Mouse (Mus musculus): ENCODE data around the gene 6430548M08Rik.

The 6430548M08Rik gene

DNA sequence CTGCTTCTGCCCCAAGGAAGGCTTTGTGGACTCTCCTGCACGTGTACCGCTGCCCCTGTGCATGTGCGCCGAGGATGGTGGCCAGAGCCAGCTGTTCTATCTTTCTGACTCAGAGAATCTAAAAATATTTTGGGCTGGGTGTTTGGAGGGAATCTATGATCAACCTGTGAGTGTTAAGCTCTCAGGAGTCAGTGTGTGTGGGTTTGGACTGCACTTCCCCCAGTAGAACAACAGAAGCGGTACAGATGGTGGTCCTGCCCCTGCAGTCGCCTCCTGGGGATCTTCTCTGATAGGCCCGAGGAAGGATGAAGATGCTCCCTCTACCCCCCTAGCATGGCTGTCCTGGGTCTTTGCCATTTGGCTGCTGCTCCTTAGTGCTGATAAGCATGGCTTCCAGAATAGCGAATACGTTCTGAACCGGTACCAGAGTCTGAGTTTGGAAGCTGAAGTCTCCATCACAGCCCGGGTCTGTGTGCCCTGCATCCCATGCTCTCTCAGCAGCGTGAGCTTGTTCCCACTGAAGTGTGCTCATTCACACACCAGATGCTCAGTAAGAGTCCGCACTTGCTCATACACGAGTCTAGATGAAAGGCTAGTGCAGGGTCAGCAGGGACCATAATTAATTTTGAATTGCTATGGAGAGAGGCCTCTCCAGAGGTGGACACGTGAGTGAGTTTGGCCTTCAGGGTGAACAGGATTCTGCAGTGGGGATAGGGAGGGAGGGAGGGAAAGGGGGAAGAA is 30.1 kb downstream of the 6430548M08Rik start:
- no peak for DNase-seq (ENCODE audit: low read depth, low spot score)

DNA sequence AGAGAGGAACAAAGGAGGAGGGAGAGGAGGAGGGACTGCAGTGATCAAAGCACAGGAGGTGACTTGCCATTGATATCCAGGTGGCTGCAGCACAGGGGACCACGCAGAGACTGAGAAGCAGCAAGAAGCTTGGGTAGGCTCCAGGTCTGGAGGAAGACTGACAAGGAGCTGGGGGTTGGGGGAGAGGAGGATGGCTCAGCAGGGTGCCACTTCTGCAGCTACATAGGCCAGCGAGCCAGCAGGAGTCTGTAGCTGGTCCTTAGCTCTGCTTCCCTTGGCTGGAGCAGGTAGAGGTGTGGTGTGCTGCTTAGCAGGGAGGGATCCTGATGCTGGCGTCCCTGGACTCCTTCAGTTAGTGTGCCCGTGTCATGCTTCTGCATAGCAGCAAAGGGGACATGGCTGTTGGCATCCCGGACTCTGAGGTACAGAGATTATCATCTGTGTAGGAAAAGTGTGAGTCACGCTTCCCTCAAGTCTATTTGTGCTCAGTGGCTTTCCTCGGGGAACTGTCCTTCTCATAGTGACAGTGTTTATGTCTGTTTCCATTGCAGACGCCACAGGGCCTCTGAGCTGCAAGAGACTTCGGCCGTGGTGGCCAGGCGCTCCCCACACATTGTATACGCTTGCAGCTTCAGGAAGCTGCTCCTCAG is 30.8 kb downstream of the 6430548M08Rik start:
- no peak for DNase-seq (ENCODE audit: low read depth, low spot score)

DNA sequence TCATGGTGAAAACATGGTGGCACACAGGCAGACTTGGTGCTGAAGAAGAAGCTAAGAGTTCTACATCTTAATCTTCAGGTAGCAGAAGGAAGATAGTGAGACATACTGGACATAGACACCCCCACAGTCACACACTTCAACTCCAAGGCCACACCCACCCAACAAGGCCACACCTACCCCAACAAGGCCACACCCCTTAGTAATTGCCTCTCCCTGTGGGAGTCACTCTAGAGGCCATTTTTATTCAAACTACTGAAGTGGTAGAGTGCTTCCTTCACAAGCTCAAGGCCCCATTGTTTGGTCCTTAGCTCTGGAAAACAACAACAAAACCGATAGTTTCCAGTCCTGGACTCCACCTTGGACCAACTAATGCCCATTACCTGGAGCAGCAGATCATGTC is 32.1 kb downstream of the 6430548M08Rik start:
- DNase-seq (ENCODE audit: low read depth, low spot score), result no peak

DNA sequence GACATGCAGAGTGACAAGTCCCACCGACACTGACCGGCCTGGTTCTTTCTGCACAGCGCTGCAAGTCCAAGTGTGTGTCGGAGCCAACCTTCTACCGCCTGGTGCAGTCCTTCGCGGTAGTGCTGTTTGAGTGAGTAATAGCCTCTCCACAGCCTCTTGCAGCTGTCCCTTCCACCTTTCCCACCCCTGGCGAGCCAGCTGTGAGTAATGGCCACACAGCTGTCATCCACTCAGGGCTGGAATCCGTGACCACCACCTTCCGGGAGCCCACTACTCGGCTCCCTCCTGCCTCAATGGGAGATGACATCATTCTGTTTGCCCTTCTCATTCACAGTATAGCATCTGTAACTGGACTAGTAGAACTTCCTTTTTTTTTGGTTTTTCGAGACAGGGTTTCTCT is 36.1 kb downstream of the 6430548M08Rik start:
- no peak for DNase-seq (ENCODE audit: low read depth, low spot score)

DNA sequence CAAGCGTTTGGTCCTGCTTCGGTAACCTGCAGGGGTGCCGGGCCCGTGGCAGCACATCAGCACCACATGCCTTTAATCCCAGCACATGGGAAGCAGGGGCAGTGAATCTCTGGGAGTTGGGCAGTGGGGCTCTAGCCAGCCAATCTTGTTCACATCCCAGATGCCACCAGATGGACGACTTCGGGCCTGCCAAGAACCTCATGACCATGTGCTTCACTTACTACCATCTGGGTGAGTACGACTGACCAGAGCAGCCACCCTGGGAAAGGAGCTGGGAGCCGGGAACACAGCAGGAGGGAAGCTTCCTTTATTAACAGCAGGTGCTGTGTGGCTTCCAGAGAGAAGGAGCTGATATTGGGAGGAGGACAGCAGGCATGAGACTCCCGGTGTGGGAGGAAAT is 37.2 kb downstream of the 6430548M08Rik start:
- no peak for DNase-seq (ENCODE audit: low read depth, low spot score)

DNA sequence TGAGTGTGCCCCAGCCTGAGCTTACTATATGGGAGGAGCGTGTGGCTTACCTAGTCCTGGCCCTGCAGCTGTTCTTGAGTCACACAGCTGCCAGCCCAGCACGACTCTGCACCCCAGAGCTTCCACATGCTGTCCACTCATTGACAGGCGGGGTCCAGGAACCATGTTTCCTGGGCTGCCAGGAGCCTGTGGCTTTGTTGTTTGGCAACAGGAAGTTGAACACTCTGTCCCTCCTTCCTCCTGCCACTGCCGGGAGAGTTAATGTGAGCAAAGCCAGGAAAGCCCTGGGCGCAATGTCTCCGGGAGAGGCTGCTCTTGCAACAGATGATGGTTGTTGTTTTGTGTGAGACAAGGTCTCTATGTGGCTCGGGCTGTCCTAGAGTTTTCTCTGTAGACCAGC is 38.7 kb downstream of the 6430548M08Rik start:
- no peak for DNase-seq (ENCODE audit: low read depth, low spot score)

DNA sequence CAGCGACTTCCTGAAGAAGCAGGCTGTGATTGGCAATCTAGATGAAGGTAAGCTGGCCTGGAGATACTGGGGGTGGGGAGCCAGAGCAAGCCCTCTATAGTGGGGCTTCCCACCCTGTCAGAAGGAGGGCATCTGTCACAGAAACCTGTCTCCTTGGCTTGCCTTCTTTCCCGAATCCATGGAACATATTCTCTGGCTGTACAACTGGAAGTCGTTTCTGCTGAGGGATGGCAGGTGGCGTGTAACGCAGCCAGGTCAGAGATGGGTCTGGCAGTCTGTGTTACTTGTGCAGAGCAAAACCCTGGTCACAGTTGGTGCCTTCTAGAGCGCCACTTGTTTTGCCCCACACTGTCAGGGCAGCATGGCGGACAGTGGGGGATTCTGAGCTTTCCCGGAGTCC is 46.4 kb downstream of the 6430548M08Rik start:
- DNase-seq (ENCODE audit: low read depth, low spot score), result no peak

DNA sequence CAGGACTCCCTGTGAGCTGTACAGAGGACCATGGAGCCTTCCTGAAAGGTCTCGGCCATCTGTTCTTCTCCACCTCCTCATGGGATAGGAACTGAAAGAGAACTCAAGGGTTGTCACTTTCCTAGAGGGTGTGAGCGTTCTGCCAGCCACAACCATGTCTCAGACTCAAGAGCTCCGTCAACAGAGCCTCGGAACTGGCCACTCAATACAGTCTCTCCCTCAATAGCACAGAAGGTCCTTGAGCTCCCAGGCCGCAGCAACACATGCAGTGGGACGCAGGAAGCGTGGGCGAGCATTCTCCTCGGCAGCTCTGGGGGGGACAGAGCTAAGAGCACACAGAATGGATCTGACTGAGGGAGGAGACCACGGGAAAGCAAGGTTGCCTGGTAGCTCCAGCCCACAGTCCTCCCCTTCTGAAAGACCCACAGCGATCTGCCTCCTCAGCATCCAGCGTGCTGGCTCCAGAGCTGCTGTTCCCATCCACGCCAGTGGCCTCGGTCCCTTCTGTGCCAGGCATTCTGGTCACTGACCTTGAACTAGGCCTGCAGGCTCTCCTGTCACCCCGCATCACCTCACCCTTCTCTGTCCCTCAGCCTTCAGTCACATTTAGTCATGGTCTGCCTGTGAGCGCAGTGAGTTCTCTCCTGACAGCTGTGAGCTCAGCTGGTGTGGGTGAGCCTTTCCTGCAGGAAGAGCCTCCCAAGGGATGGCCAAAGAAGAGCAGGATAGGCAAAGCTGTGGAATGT is 47.9 kb downstream of the 6430548M08Rik start:
- no peak for DNase-seq (ENCODE audit: low read depth, low spot score)

DNA sequence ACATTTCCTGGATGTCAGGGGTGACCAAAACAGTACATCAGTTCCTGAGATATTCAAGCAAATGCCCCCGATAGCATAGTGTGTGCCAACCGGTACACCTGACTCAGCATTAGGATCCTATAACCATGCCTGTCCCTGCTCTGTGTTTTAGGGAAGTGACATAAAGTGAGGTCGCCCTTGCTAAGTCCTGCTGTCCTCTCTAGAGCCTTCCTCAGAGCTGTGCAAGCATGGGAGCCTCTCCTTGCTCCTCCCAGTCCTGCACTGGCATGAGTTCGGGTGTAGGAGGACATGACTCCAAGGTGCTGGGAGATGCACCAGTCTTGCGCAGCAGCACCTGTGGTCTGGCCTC is 48.4 kb downstream of the 6430548M08Rik start:
- DNase-seq (ENCODE audit: low read depth, low spot score), result no peak

DNA sequence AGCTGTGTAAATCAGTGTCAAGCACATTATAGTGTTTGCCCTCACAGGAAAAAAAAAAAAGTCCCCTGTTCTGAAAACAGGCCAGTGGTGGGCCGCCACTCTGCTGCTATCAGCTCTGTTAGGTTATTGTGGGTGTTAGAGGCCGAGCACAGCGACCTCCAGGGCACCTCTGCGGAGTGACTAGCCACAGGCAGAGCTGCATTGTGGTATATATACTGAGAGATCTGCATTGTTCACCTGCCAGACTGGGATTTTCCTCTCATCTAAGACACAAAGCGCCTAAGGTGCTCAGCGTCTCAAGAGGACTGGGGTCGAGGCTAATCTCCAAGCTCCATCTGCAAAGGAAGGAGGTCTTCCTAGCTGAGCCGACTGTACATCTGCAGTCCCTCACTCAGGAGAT is 49.4 kb downstream of the 6430548M08Rik start:
- DNase-seq (ENCODE audit: low read depth, low spot score), result no peak

DNA sequence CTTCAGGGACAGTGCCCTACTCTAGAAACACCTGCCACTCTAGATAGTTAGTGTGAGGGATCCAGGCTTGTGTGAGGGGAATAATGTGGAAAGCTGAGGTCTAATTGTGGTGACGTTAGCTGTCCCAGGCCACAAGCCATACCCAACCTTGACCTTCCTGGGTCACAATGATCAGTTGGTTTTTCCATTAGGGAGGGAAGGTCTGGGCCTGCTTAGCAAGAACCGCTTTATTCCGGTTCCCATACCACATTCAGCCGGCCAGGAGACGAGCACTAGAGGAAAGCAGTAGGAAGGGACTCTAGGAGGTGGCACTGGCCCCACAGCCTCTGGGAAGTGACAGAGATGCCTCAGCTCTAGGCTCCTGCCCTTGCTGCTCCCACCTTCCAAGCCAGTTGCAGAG is 50.1 kb downstream of the 6430548M08Rik start:
- no peak for DNase-seq (ENCODE audit: low read depth, low spot score)

DNA sequence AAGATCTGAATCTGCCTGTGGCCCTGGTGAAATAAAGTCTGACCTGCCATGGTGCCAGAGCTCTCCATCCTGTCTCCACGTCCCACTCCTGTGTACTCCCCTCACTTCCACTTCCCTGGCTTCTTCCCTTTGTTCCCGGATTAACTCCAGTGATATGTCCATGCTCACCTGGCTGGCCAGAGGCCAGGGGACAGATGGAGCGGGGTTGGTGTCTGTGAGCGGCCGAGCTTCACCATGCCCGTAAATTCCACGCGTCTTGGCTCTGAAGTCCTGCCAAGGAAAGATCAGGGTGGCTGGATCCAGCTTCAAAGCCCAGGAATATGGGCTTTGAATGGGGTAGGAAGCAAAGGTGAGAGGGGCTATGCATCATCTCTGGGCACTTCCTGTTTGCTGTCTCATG is 53.2 kb downstream of the 6430548M08Rik start:
- no peak for DNase-seq (ENCODE audit: low read depth, low spot score)

DNA sequence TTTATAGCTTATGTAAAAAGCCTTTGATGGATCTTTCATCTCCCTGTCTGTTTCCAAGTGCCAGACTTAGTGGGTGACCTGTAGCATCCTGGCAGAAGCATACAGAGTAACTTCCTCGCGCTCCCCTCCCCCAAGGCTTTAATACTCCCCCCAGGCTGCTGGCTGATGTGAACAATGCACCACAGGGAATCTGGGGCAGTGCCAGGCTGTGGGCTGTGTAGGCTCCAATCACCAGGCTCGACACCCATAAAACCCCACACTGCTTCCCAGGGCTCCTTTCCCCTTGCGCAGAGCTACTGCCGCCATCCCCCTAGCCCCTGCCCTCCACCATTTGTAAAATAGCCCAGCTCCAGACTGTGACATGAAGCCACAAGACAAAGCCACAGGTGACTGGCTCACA is 53.9 kb downstream of the 6430548M08Rik start:
- DNase-seq (ENCODE audit: low read depth, low spot score), result no peak

- no peak for DNase-seq (ENCODE audit: low read depth, low spot score)
These were observed 55.2 kb downstream of the 6430548M08Rik start for GRCm38 (mm10) chr8:120169119-120169518.

- no peak for DNase-seq (ENCODE audit: low read depth, low spot score)
These were observed 59.2 kb downstream of the 6430548M08Rik start for GRCm38 (mm10) chr8:120173195-120173594.

DNA sequence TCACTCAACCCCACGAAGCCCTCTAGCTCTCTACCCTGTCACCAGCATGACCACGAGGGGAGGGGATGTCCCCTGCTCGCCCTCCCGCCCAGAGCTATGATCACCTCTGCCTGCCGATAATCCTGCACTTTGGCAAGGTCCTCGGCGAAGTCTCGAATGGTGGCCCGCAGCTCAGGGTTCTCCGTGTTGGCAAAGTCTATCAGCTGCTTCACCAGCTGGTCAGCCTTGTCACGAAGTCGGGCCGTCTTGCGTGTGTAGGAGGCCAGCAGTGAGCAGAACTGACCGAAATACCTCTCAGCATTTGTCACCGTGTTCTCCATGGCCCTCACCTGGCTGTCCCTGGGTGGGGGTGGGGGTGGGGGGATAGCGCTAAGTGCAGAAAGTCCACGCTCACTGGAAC is 60.7 kb downstream of the 6430548M08Rik start:
- no peak for DNase-seq (ENCODE audit: low read depth, low spot score)

GRCm38 (mm10) chr8:120176605-120177004 is 62.7 kb downstream of the 6430548M08Rik start:
- no peak for DNase-seq (ENCODE audit: low read depth, low spot score)

GRCm38 (mm10) chr8:120177318-120178123 is 63.6 kb downstream of the 6430548M08Rik start, which contains the start of gene Fam92b:
Fam92b (minus strand) TSS chr8:120177466.
- DNase-seq (ENCODE audit: low read depth, low spot score), result peak; percentile 45

DNA sequence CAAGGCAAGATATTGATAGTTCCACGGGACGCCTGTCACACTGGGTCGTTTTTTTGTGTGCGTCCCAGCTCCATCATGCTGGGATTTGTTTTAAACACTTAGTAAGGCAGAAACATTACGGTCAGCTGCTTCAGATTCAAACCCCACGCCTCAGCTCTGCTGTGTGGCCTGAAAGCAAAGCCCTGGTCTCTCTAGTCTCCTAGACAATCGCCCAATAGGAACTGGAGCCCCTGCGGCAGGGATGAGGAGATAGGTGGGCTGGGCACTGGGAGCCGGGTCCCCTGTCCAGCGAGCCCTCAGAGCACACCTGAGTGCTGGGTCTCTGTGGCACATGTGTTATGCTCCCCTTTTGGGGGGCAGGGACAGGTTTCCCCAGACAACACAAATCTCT is 64.2 kb downstream of the 6430548M08Rik start:
- DNase-seq (ENCODE audit: low read depth, low spot score), result no peak

GRCm38 (mm10) chr8:120179027-120179431 is 65.1 kb downstream of the 6430548M08Rik start:
- peak; percentile 82 for DNase-seq (ENCODE audit: low read depth, low spot score)

DNA sequence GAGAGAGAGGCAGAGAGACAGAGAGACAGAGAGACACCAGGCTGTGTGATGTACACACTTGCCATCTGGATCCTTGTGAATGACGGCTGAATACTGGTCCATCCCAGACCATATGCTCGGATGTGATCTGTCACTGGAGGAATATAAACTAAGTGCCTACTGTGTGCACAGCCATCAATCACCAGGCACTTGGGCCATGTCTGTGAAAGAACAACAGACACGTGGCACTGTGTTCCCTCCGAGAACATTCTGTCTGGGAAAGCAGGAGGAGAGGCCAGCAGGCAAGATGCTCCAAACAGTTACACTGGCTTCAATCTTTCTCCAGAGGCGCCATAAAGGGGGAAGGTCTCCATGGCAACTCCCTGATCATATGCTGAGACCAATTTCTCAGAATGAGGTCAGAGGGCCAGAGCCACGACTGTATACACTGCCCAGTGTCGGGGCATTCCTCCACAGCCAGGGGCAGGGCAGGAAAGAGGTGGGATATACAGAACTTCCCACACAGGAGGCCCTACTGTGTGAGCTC is 66.6 kb downstream of the 6430548M08Rik start:
- DNase-seq (ENCODE audit: low read depth, low spot score), result no peak

- no peak for DNase-seq (ENCODE audit: low read depth, low spot score)
These were observed 67.3 kb downstream of the 6430548M08Rik start for GRCm38 (mm10) chr8:120181274-120181673.

All from retina, adult 2 months (tissue).